Mouse (Mus musculus) myocyte (in vitro differentiated cells): ENCODE measurements around the gene Dchs2. TPM values are rescaled to one million over a fixed set of nuclear protein-coding genes. Genes with fewer than 3 reads are reported as not detected.

Source experiments
- H3K27me3 ChIP-seq: one replicate; pipeline ENCODE4 v1.6.1; 2011; ENCODE audit not compliant: control insufficient read depth, insufficient read depth, insufficient read length
- H3K36me3 ChIP-seq: one replicate; pipeline ENCODE4 v1.6.1; 2011; ENCODE audit not compliant: control insufficient read depth, insufficient read depth
- H3K4me2 ChIP-seq: one replicate; pipeline ENCODE4 v1.6.1; 2011; ENCODE audit warnings: low read depth, control low read depth
- H3K4me3 ChIP-seq: one replicate; pipeline ENCODE4 v1.5.1; 2011; ENCODE audit warnings: mild to moderate bottlenecking, control low read depth, moderate library complexity
- H3K79me2 ChIP-seq: one replicate; pipeline ENCODE4 v1.6.1; 2011; ENCODE audit not compliant: control insufficient read depth, insufficient read depth
- H3ac ChIP-seq: one replicate; pipeline ENCODE4 v1.6.1; 2011; ENCODE audit not compliant: control insufficient read depth, insufficient read length
- CEBPB ChIP-seq: IDR thresholded peaks from 2 replicates; pipeline ENCODE4 v1.6.1; 2011; ENCODE audit warnings: mild to moderate bottlenecking, moderate library complexity; ENCODE audit not compliant: poor library complexity, insufficient read depth, severe bottlenecking
- E2F4 ChIP-seq: IDR thresholded peaks from one replicate; pipeline ENCODE4 v1.6.1; 2011; ENCODE audit warnings: mild to moderate bottlenecking, control low read depth, moderate library complexity; ENCODE audit not compliant: insufficient read depth
- MAX ChIP-seq: IDR thresholded peaks from one replicate; pipeline ENCODE4 v1.6.1; 2011; ENCODE audit warnings: low read depth, mild to moderate bottlenecking, control low read depth
- MYOD1 ChIP-seq, 3 experiments: IDR thresholded peaks; one replicate each; pipeline ENCODE4 v1.6.1; 2011; ENCODE audit warnings: control low read depth in 2 of 3, low read depth in 2 of 3, mild to moderate bottlenecking in 2 of 3, moderate library complexity in 1 of 3; ENCODE audit not compliant: insufficient read length in 2 of 3, control insufficient read depth in 1 of 3
- MYOG ChIP-seq, 3 experiments: IDR thresholded peaks; one replicate each; pipeline ENCODE4 v1.6.1; 2011; ENCODE audit warnings: control low read depth in 2 of 3, low read depth in 2 of 3, mild to moderate bottlenecking in 2 of 3; ENCODE audit not compliant: insufficient read length in 2 of 3, control insufficient read depth in 1 of 3, insufficient read depth in 1 of 3
- POLR2A ChIP-seq: IDR thresholded peaks from one replicate; pipeline ENCODE4 v1.6.1; 2011; ENCODE audit warnings: low read depth, mild to moderate bottlenecking, control low read depth, moderate library complexity; ENCODE audit not compliant: insufficient read length
- POLR2AphosphoS2 ChIP-seq: IDR thresholded peaks from one replicate; pipeline ENCODE4 v1.6.1; 2011; ENCODE audit warnings: low read depth, control low read depth; ENCODE audit not compliant: insufficient read length
- REST ChIP-seq: IDR thresholded peaks from one replicate; pipeline ENCODE4 v1.6.1; 2011; ENCODE audit warnings: mild to moderate bottlenecking, control low read depth, moderate library complexity; ENCODE audit not compliant: insufficient read depth, insufficient read length
- SRF ChIP-seq: IDR thresholded peaks from one replicate; pipeline ENCODE4 v1.6.1; 2011; ENCODE audit warnings: low read depth; ENCODE audit not compliant: control insufficient read depth, insufficient read length
- TCF12 ChIP-seq: IDR thresholded peaks from one replicate; pipeline ENCODE4 v1.6.1; 2011; ENCODE audit warnings: mild to moderate bottlenecking, control low read depth; ENCODE audit not compliant: poor library complexity, insufficient read depth, severe bottlenecking
- TCF3 ChIP-seq: IDR thresholded peaks from one replicate; pipeline ENCODE4 v1.6.1; 2011; ENCODE audit warnings: low read depth, control low read depth; ENCODE audit not compliant: insufficient read length
- USF1 ChIP-seq: IDR thresholded peaks from one replicate; pipeline ENCODE4 v1.6.1; 2011; ENCODE audit warnings: low read depth, mild to moderate bottlenecking, control low read depth, moderate library complexity
- polyA plus RNA-seq: library from polyadenylated mRNA; unstranded; fragments of >200 nt; fragmentation: generic; extraction: Trizol; gene quantifications from one replicate; pipeline ENCODE4 v1.2.1, GENCODE M21; 2012; ENCODE audit warnings: missing spikeins

Dchs2 gene
- polyA plus RNA-seq, result 0.04 TPM

DNA sequence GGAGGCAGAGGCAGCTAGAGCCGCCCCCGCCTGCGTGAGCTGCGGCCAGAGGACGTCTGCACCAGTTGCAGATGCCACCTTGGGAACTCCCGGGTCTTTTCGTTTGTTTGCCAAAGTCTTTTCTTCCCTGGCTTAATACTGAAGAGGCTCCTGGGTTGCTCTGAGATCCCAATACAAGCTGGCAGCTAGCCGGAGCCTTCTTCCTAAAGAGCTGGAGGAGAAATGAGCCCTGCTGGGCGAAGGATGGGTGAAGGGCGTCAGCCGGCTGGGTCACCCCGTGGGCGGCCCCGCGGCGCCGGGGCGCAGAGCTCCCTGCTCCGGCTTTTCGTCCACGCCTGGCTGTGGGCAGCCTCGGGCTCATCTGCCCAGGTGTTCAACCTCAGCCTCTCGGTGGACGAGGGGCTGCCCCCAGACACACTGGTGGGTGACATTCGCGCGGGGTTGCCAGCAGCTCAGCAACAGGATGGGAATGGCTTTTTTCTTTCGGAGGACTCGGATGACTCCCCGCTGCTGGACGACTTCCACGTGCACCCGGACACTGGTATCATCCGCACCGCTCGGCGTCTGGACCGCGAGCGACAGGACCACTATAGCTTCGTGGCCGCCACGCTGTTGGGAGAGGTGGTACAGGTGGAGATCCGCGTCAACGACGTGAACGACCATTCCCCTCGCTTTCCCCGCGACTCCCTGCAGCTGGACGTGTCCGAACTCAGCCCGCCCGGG is at the start of gene Dchs2:
Gene Dchs2 (plus strand): TSS at position 223 of the 723 bp plus-strand sequence.
- Histone ChIP-seq H3K79me2 (no peaks in the 10 kb centered on the region), H3K36me3 (no peaks in the 10 kb centered on the region), H3K4me2 (no peak within 1 kb of the TSS), H3K4me3 (no peak within 1 kb of the TSS), H3ac (no peak within 1 kb of the TSS), H3K27me3 (peaks cover 38% of the 10 kb centered on the region)
- TF ChIP-seq TCF12 (no peak), USF1 (no peak), MYOD1 (IDR thresholded peaks at IDR 0.05; ENCODE audit: control insufficient read depth in 1 of 3, insufficient read length in 2 of 3, low read depth in 2 of 3) (no peak), MYOG (IDR thresholded peaks at IDR 0.05; ENCODE audit: control insufficient read depth in 1 of 3, insufficient read depth in 1 of 3, insufficient read length in 2 of 3, low read depth in 2 of 3) (no peak), SRF (no peak), REST (no peak), TCF3 (no peak), POLR2AphosphoS2 (no peak), E2F4 (no peak), MAX (no peak), POLR2A (no peak), CEBPB (no peak)

DNA sequence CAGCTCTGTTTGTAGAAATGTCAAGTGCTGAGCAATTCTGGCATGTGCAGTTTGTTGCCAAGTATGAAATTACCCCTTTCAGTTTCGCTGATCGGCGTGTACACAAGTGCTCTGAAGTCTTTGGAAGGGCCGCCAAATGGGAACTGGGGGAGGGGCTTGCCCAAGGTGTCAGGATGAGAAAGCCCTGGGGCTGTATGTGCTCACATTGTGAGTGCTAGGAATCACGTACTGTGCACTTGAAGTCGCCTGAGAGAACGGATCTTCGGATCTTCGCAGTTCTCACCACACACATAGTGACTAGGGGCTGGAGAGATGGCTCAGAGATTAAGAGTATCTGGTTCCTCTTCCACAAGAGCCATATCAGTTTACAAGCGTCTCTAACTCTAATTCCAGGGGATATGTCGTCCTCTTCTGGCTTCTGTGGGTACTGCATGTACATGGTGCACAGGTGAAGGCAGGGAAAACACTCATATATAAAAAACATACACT is 47.1 kb upstream of the Dchs2 start:
- peaks cover 3% of the 10 kb centered on the region for H3K27me3 ChIP-seq
- no peak overlapping the region for H3K4me3 ChIP-seq
- TF ChIP-seq CEBPB (no peak), E2F4 (no peak), TCF12 (no peak), MYOD1 (IDR thresholded peaks at IDR 0.05; ENCODE audit: control insufficient read depth in 1 of 3, insufficient read length in 2 of 3, low read depth in 2 of 3) (no peak), MAX (no peak), POLR2AphosphoS2 (no peak), TCF3 (no peak), SRF (no peak), POLR2A (no peak)
- H3ac ChIP-seq, result no peak overlapping the region
- no peaks in the 10 kb centered on the region for H3K79me2 ChIP-seq
- peak overlapping the region; percentile 71 for H3K4me2 ChIP-seq
- no peaks in the 10 kb centered on the region for H3K36me3 ChIP-seq

DNA sequence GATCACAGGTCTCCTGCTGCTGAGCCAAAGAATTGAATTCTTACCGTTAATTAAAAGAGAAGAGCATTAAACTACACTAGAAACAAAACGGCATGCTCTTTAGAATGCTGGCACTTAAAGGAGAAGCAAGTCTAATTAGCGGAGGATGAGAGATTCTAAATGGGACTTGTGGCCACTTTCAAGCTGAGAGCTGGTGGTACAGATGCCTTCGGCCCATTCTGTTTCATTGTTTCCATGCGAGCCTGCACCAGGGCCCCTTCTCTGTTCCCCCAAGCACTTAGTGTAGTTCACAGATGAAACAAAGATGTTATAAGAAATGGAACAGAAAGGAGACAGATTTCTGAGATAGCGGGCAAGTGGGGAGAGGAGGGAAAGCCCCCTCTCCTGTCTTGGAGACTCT is 30.2 kb upstream of the Dchs2 start:
- Histone ChIP-seq H3K4me3 (no peak overlapping the region), H3K4me2 (no peak overlapping the region), H3K79me2 (no peaks in the 10 kb centered on the region), H3ac (no peak overlapping the region), H3K36me3 (no peaks in the 10 kb centered on the region), H3K27me3 (peaks cover 29% of the 10 kb centered on the region)
- no peak for TF ChIP-seq REST
- TF ChIP-seq USF1, result no peak

DNA sequence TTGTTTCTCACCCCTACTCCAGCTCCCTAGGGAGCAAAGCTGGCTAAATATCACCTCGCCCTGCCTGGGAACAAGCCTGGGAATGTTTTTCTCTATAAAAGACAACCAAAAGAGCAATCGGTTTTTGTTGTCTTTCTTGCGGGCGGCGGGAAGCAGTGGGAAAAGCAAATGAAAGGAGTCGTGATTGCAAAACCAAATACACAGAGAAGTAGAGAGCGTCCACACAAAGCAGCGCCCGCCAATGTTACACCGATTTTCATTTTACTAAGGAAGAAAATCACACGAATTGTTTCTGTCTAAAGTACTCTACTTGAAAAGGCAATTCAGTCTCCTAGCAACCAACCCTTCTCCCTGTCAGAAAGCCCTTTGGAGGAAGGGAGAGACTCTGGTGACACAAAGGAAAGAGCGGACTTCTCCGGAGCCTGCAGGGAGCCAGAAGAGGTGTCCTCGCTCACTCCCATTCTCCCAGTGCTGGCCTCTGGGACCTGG is 29.2 kb upstream of the Dchs2 start:
- peaks cover 29% of the 10 kb centered on the region for H3K27me3 ChIP-seq
- TF ChIP-seq USF1, result no peak
- TF ChIP-seq MYOD1 (IDR thresholded peaks at IDR 0.05; ENCODE audit: control insufficient read depth in 1 of 3, insufficient read length in 2 of 3, low read depth in 2 of 3), result no peak
- no peak for TF ChIP-seq POLR2AphosphoS2
- TF ChIP-seq CEBPB, result no peak
- no peak for TF ChIP-seq POLR2A
- TF ChIP-seq TCF3, result no peak
- no peak for TF ChIP-seq E2F4
- no peak for TF ChIP-seq MAX
- TF ChIP-seq SRF, result no peak
- TF ChIP-seq MYOG (IDR thresholded peaks at IDR 0.05; ENCODE audit: control insufficient read depth in 1 of 3, insufficient read depth in 1 of 3, insufficient read length in 2 of 3, low read depth in 2 of 3), result no peak
- TF ChIP-seq REST, result no peak
- no peak for TF ChIP-seq TCF12

DNA sequence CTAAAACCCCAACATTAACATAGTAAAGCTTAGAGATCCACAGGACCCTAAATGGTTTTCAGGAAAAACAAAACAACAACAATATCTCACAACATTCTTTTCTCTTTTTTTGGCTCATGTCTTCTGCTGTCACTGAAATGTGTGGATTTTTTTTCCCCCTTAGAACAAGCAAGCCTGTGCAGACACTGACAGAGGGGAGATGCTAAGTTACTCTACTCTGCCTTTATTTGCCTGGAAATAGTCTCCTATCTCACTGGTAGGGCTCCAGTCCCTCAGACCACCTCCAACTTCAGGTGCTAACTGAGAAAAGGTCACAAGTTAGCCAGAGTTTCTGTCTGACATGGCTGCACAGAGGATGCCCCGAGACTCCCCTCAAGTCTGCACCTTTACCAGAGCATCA is 28.6 kb upstream of the Dchs2 start:
- H3K4me3 ChIP-seq, result no peak overlapping the region
- H3K27me3 ChIP-seq, result peaks cover 29% of the 10 kb centered on the region
- H3ac ChIP-seq, result no peak overlapping the region
- no peak overlapping the region for H3K4me2 ChIP-seq
- no peaks in the 10 kb centered on the region for H3K79me2 ChIP-seq
- TF ChIP-seq MAX, result no peak
- H3K36me3 ChIP-seq, result no peaks in the 10 kb centered on the region

More for the DNA sequence above, 29.2 kb upstream of the Dchs2 start:
- Histone ChIP-seq H3K4me2 (no peak overlapping the region), H3K79me2 (no peaks in the 10 kb centered on the region), H3ac (no peak overlapping the region), H3K36me3 (no peaks in the 10 kb centered on the region), H3K4me3 (no peak overlapping the region)
